Mouse (Mus musculus): ENCODE measurements around the gene Ano4. TPM values are rescaled to one million over a fixed set of nuclear protein-coding genes. Genes with fewer than 3 reads are reported as not detected.

The Ano4 gene
- total RNA-seq, 4 experiments from 2014 or later = 0.56 to 1.9 (median 1.3) TPM

DNA sequence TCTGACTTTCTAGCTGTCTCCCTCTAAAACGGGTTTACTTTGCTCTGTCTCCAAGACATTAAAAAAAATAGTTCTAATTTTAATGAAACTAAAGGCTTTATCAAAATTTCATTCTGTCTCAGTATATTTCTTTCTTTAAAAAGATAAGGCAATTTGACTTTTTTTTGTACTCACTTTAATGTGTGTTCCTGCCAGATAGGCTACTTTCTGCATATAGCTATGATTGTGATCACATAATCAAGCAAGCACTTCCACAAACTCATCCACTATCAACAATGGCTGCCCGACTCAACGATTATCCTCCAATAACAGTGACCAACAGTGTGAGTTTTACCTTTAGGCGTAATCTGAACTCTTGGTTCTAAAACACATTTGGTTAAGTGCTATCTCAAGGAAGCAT is 55.3 kb downstream of the Ano4 start:
- no peak for DNase-seq (ENCODE audit: low spot score in 2 of 2)

DNA sequence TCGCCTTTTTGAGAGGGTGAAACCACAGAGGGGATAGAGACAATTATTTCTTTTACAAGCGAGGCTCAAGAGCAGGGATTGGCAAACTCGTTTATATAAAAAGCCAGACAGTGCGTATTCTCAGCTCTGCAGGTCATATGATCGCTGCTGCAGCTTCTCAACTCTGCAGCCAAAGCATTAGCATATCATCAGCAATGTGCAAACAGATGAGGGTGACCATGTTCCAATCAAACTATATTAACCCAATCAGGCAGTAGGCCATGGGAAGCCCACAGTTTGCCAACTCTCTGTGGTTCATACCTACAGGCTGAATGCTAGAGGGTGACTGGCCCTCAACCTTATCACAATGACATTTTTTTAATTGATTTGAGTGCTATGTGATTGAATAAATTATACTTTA is 64.2 kb downstream of the Ano4 start:
- DNase-seq (ENCODE audit: low spot score in 2 of 2) = no peak

DNA sequence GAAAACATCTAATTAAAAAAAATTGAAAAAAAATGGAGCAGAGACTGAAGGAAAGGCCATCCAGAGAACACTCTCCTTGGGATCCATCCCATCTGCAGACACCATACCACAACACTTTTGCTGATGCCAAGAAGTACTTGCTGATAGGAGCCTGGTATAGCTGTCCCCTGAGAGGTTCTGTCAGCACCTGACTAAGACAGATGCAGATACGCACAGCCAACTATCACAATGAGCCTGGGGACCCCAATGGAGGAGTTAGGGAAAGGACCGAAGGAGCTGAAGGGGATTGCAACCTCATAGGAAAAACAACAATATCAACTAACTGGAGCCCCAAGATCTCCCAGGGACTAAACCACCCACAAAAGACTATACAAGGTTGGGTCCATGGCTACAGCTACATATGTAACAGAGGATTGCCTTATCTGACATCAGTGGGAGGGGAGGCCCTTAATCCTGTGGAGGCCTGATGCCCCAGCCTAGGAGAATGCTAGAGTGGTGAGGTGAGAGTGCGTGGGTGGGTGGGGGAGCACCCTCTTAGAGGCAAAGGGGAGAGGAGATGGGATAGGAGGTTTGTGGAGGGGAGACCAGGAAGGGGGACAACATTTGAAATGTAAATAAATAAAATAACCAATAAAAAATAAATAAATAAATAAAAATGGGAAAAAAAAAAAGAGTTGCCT is 71.4 kb downstream of the Ano4 start:
- DNase-seq (ENCODE audit: low spot score in 2 of 2) = no peak

DNA sequence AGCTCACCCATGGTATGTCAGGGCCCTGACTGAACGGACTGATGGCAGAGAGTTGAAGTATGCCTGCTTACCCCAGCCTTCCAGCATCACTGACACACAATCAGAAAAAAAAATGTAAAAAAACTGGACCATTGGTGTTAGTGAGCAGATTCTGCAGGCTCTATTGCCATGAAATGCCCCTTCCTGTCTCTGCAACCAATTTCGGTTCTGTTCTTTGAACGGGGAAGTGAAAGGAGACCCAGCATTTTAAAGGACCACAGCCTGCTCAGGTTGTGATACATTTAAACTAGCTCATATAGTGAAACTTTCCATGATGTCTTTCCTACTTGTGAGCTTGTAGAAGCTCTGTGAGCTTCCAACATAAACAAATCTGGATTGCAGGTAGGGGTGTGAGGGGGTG is 77.2 kb downstream of the Ano4 start:
- no peak for DNase-seq (ENCODE audit: low spot score in 2 of 2)

DNA sequence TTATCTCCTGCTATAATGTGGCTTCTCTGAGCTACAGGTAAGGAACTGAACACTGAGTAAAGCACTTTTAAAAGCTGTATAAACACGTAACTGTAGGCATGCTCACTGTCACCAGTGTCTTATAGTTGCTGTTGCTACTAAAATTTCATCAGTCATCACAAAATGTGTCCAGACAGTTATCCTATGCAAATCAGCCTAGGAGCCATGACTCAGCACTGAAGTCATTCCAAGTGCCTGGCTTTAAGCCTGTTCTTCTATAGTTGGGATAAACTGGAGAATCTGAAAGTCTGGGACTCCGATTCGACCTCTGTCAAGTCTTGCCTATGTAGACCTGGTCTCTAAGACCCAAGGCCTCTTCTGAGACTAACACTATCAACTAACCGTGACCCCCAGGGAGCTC is 81.2 kb downstream of the Ano4 start:
- no peak for DNase-seq (ENCODE audit: low spot score in 2 of 2)

DNA sequence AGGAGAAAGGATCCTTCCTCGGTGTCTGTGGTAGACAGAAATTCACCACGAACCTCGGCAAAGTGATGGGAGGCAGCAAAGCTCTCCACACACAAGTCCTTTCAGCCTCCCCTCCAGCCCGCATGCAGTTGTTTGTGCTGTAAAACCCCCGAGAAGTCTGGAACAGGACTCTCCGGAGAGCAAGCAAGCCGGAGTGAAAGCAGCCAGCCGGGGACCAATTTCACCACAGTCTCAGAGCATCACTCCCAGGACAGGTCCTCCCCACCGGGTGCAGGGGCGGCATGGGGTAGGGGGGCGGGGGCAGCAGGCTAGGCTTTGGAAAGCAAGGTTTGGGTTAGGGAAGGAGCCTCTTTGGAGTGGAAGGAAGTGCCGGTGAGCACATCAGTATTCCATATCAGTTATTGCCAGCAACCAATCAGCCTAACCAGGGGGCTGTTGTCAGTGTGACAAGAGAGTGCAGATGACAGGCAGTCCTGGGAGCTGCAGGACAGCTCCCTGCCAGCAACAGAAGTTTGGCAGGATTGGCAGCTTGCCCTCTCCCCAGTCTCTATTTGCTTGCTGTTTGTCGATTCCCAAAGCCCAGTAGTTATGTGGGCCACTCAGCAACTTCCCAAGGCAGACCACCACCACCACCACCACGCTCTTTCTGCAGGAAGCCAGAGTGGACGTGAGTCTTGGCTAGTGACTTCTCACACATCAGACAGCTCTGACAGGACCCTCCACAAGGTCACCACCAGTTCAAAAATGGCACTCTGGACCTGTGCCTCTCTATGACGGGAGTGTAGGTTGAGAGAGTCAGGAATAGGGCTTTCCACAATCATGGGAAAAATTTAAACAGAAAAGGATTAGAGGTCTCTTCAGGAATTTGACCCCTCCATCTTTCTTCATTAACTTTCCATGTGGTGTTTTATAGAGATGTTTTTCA is 86.8 kb downstream of the Ano4 start:
- no peak for DNase-seq (ENCODE audit: low spot score in 2 of 2)

DNA sequence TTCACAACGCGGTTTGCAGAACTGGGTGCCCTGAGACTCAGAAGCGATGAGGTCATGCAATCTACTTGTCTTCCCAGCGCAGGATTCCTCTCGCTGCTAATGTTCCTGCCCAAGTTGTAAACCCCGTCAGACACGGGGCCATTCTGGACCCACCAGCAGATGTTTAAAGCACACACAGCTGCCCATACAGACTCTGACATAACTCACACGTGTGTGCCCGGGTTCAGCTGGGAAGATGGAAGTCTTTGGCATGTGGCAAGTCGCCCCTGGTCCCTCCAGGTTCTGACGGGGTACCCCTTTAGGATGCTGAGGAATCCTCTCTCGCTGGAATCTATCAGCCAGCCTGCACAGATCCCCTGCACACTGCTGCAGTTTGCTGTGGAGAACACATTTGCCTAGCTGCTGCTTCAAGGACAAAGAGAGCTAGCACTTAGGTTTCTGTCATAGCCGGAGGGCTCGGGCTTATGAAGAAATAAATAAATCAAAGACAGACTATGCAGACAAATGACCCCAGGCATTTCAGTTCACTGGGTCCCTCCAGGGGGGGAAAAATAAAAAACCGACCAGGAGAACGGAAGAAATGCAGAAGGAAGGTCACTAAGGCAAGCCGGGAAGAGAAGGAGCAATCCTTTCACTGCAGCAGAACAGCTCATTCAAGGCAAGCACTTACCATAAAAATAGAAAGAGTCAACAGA is 87.7 kb downstream of the Ano4 start:
- DNase-seq (ENCODE audit: low spot score in 2 of 2) = no peak

DNA sequence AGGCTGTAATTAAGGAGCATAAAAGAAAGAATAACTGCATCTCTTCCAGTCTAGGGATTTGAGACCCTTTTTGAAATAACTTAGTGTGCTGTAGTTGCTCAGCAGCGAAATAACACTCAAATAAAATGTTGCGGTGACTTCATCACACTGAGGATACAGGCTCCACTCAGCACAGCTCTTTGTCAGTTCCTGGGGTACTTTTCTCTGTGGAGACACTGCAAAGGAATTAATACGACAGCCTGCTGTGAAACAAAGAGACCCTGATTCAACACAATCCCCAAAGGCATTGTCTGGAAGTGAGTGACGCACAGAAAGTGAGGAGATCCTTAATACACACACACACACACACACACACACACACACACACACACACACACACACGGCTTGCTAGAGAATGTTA is 89.8 kb downstream of the Ano4 start:
- DNase-seq (ENCODE audit: low spot score in 2 of 2) = no peak

DNA sequence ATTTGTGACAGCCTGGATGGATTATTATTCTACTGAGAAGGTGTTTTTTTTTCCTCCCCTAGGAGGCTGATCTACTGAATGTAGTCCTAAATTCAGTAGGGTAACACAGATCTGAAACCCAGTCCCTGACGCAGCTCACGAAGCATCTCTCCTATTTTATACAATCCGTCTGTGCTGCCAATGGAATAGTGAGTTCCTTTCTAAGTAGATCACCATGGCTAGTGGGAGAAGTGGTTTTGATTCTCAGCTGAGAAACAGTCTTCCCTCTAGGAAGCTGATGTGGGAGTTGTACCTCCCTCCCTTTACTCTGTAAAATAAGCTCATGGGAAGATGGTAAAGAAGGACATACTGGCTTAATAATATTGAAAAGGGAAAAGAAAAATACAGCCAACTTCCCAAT is 90.8 kb downstream of the Ano4 start:
- DNase-seq (ENCODE audit: low spot score in 2 of 2) = no peak

DNA sequence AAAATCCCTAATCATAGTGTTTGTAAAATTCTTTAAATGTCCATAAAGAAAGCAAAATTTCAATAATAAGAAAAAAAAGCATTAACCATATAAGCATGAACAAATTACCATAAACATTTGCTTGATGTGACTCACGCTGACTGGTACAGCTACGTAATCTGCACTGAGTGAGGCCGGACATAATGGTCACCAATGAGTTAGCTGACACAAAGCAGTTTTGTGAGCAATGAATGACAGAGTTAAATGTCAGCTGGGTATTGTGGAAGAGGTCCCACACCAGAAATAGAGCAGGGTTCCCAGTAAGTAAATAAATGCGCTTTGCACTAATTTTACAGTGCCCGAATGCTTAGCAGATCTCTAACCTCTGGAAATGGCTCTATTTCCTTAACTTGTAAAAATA is 91.9 kb downstream of the Ano4 start:
- no peak for DNase-seq (ENCODE audit: low spot score in 2 of 2)

DNA sequence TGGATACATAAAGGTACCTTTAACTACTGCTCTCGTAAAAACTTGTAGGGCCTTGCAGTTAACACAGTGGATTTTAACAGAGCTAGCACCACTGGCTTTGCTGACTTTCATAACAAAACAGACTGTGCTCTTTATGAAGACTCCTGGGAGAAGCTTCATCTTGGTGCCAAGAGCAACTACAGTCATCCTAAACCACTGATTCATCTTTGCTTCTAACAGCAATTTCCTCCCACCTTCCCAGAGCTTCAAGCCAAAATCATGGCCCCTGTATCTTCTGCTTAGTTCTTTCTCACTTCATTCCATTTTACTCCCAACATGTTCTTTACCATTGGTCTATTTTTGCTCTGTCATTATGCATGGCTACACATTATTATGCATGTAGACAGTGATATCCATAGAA is 100.8 kb downstream of the Ano4 start:
- DNase-seq (ENCODE audit: low spot score in 2 of 2) = no peak

DNA sequence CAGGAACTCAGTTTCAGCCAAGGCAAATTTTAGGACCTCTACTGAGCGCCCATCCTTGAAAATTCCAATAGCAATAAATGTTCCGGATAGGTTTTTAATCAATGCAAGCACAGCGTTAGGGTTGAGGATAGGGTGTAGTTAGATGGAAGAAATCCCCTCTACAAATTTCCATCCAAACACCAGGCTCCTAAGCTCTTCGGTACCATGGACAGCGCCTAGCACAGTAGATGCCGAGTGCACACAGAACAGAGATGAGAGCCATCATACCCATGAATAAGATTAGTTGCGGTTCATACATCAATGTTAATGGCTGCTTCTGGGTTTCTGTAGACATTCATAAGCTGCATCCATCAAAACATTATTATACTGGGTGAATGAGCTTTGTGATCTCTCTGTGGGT is 120.0 kb downstream of the Ano4 start:
- no peak for DNase-seq (ENCODE audit: low spot score in 2 of 2)

DNA sequence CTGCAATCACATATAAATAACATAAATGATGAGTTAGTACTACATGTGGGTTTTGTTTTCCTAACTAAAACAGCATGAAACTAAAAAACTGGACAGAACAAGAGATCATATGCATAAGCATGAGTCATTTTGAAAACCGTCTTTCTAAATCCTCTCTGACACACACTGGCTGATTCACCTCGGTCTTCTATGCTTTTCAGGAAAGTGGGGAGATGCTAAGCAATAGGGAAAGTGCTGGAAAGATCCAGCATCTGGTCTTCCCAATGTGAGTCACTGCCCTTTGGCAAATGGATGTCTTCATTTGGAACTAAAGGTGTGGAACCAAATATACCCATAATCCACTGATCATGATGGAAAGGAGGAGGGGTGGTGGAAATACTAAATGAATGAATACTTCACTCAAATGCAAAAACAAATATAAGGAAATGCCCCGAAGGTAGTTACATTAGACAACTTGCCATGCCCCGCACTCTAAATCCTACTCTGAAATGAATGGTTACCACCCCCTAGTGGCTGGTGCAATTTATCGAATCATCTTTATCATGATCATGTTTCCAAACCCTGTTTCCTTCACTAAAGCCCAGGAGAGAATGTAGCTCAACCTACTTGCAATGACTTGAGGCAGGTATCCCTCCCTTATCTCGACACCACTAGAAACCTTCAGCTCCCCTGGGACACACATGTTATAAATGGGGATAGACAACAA is 122.1 kb downstream of the Ano4 start:
- no peak for DNase-seq (ENCODE audit: low spot score in 2 of 2)

DNA sequence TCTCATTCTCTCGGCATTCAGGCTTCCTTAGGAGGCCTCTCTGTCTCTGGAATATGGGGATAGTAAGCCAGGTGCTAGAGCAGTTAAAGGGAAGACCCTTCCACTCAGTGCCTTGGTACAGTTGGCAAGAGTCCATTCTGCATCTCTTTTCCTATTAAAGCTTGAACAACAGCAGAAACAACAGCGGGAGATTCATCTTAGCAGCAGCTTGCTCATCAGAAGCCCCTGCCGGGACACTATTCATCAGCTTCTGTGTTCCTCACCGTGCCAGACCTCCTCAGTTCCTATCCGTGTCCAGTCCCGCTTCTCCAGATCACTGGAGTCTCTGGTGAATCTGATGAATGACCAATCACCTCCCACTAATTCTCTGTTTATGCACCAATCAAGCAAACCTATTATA is 128.5 kb downstream of the Ano4 start:
- DNase-seq (ENCODE audit: low spot score in 2 of 2) = no peak

DNA sequence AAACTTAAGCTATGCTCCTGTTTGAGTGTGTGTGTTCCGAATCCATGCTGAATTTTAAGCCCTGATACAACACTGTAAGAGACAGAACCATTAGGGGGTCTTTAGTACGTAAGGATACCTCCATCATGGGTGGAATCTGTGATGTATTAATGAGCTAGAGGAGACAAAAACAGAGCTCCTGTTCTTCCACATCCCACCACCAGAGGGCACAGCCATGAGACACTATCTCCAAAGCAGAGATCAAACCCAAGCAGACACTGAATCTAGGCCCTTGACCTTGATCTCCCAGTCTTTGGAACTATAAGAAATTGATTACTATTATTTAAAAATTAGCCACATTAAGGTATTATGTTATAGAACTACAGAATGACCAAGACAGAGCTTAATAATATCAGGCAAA is 138.7 kb downstream of the Ano4 start:
- no peak for DNase-seq (ENCODE audit: low spot score in 2 of 2)

DNA sequence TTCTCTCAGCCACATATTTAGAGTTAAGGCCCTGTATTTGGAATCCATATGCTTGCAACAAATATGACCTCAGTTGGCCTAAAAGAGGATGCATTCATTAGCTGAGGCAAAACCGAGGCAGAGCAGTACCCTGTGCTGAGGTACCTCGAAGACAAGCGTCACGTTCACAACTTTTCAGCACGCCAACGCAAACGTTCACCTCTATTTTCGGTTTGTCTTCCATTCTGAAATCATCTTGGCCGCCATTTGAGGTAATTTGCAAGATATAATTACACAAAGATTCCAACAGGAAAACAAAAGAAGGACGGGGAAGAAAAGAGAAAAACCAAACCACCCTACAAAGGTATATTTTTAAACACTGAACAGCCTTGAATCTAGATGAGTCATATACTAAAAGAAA is 148.1 kb downstream of the Ano4 start:
- no peak for DNase-seq (ENCODE audit: low spot score in 2 of 2)

DNA sequence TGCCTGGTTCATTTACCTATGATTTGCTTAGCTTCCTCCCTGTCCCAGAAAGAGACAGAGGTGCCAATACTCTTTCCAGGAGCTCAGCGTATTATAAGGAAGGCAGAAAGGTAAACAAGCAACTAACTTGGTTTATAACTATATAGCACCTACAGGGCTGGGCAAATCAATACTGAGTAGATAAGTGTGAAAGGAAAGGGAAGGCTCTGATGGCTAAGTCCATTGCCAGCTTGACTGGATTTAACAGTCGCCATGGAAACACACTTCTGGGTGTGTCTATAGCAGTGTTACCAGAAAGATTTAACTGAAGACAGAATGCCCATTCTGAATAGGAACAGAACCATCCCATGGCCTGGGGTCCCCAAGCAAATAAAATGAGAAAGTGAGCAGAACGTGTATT is 149.5 kb downstream of the Ano4 start:
- DNase-seq (ENCODE audit: low spot score in 2 of 2) = no peak

DNA sequence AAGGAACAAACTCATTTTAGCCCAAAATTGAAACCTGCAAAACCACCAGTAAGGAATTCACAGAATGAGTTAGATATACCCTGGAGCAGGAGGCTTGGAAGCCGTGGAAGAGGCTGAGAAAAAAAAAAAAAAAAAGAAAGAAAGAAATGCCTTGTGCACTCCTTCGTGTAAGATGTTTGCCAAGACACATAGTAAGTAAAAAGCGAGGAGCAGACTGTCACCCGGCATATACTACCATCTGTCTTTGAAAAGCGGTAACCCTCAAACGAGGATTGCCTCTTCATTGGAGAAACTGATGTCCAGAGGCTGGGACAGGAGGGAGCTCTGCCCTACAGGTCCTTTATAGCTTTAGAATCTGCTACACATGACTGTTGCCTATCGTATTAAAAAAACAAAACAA is 150.1 kb downstream of the Ano4 start:
- no peak for DNase-seq (ENCODE audit: low spot score in 2 of 2)

DNA sequence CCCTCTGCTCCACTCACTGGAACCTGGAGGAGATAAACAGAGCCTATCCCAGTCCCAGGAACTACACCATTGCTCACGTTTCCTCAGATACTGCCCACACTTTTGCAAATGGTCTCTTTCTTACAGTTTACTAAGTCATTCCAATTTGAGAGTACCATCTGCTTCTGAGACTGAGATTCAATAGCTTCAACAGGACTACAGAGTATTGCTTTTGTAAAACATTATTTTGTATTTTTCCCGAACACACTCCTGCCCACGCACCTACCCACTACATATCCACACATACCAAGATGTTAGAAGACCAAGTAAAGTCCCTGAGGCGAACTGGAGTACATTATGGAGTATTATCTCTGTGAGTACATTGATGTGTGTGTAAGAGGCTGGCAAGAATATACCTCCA is 166.6 kb downstream of the Ano4 start:
- no peak for DNase-seq (ENCODE audit: low spot score in 2 of 2)

DNA sequence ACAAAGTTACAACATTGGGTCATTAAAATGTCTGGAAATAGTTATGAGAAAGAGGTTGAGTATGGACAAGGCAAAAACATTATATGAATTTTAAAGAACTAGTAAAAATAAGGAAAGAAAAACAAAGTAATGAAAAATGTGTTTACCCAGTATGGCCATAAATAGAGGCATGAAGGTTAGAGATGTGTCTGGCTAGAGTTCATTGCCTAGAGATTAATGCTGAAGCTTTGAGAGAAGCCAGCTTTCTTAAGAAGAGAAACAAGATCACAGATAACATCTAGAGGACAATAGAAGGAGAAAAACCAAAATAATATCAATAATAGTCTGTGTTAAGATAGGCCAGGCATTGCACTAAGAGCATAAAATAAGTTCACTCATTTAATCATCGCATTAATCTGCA is 180.0 kb downstream of the Ano4 start:
- no peak for DNase-seq (ENCODE audit: low spot score in 2 of 2)

DNA sequence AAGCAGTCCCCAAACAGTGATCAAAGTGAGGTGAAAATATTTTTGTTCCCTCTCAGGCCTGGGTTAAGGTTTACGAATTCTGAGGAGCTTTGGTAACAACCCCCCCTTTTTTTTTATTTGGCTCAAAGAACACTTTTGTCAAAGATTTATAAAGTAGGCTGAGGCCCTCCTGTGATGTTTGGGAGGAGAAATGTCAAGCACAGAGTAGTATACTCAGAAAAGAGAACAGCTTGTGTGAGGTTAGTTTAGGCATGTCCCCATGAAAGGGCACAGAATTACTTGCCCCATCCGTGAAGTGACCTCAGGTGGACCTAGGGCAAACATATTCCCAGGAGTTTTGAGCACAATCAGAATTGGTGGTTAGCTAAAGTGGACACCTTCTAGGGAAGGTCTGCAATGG is 189.1 kb downstream of the Ano4 start:
- DNase-seq (ENCODE audit: low spot score in 2 of 2) = no peak

Data from gastrocnemius, adult 8-10 months (tissue).